Mouse (Mus musculus): ENCODE data around the gene Cdkal1.

GRCm38 (mm10) chr13:29779116-29779515, 76.4 kb downstream of the Cdkal1 start:
- TF ChIP-seq POLR2A (IDR thresholded peaks at IDR 0.05; ENCODE audit: borderline replicate concordance, control insufficient read depth, low read depth, low read length) = no peak
- TF ChIP-seq CTCF (IDR thresholded peaks at IDR 0.05; ENCODE audit: control insufficient read depth, insufficient read depth, low read length) = no peak
